ENCODE assay signal across 8 mouse cellular contexts in genomic region chr17:30005451-30005941, GRCm38 (mm10). TPM values are rescaled to one million over a fixed set of nuclear protein-coding genes. Genes with fewer than 3 reads are reported as not detected.
A peak's percentile ranks its signal among the peaks of the same experiment; 100 is the strongest.
DNase-seq lines count a peak whose midpoint lies in the region; ATAC-seq lines count a peak whose summit lies in the region.

No protein-coding gene starts in this region.

- 0 out of 2 replicates have a peak, but pooled peaks have one; percentile 3 for ATAC-seq in embryonic facial prominence, embryonic 14.5 days (ENCODE audit: low read depth)
- no peak for ATAC-seq in limb, embryonic 11.5 days (ENCODE audit: insufficient number of reproducible peaks, low FRiP score, low TSS enrichment, low read depth)

- peak overlapping the region; percentile 97 for H3K27ac ChIP-seq in embryonic facial prominence, embryonic 14.5 days (replicated peaks; ENCODE audit: low read depth, low read length)
- peak overlapping the region; percentile 99 for H3K27ac ChIP-seq in limb, embryonic 11.5 days (replicated peaks; ENCODE audit: low read depth, low read length)
- H3K27ac ChIP-seq in midbrain, embryonic 10.5 days (replicated peaks), result peak overlapping the region; percentile 100

- peak overlapping the region; percentile 95 for H3K4me3 ChIP-seq in embryonic facial prominence, embryonic 14.5 days (ENCODE audit: low read depth, low read length)
- H3K4me3 ChIP-seq in limb, embryonic 11.5 days (ENCODE audit: low read depth, low read length), result peak overlapping the region; percentile 96
- H3K4me3 ChIP-seq in midbrain, embryonic 10.5 days, result peak overlapping the region; percentile 99

- intact Hi-C loops in heart, postnatal 36 days (cut with DNase I), result no loop called here

- no peaks in the 10 kb centered on the region for H3K27me3 ChIP-seq in embryonic facial prominence, embryonic 14.5 days (replicated peaks; ENCODE audit: control insufficient read depth, insufficient read depth, low read length)
- H3K27me3 ChIP-seq in limb, embryonic 11.5 days (ENCODE audit: control insufficient read depth, insufficient read depth, low read length), result no peaks in the 10 kb centered on the region
- peaks cover 19% of the 10 kb centered on the region for H3K27me3 ChIP-seq in midbrain, embryonic 10.5 days (ENCODE audit: low read depth, poor library complexity, severe bottlenecking)

- 0% methylated on average over 6 of the region's 19 CpGs for WGBS in embryonic facial prominence, embryonic 14.5 days
- 0% methylated on average over 13 of the region's 19 CpGs for WGBS in limb, embryonic 11.5 days
- 0% methylated on average over 19 of the region's 19 CpGs for WGBS in midbrain, embryonic 10.5 days

- H3K9ac ChIP-seq in embryonic facial prominence, embryonic 14.5 days (ENCODE audit: low read depth, low read length), result peak overlapping the region; percentile 97
- H3K9ac ChIP-seq in limb, embryonic 11.5 days (ENCODE audit: low read length), result peak overlapping the region; percentile 97

- no peaks in the 10 kb centered on the region for H3K9me3 ChIP-seq in embryonic facial prominence, embryonic 14.5 days (ENCODE audit: control insufficient read depth, low read length)
- H3K9me3 ChIP-seq in limb, embryonic 11.5 days (ENCODE audit: control insufficient read depth, low read length), result no peaks in the 10 kb centered on the region
- no peaks in the 10 kb centered on the region for H3K9me3 ChIP-seq in midbrain, embryonic 10.5 days (replicated peaks)

- DNase-seq in CD4-positive, CD25-positive, alpha-beta regulatory T cell, adult 2 months (ENCODE audit: low read depth, low spot score), result peak; percentile 58
- DNase-seq in adrenal gland, adult 18-20 months (ENCODE audit: low spot score in 2 of 2), result peak; percentile 35 to 50
- no peak for DNase-seq in embryonic facial prominence, embryonic 14.5 days (ENCODE audit: low spot score)
- DNase-seq in heart, postnatal 36 days, result peak; percentile 46 to 58
- peak; percentile 57 for DNase-seq in limb, embryonic 11.5 days (ENCODE audit: low spot score)
- no peak for DNase-seq in midbrain, embryonic 10.5 days (ENCODE audit: low spot score)
- peak; percentile 19 to 70 for DNase-seq in spleen, postnatal 4 days (ENCODE audit: low spot score in 2 of 2)
- DNase-seq in right cerebral cortex, adult 2 months (ENCODE audit: low spot score in 2 of 2), result no peak

- no peaks in the 10 kb centered on the region for H3K36me3 ChIP-seq in embryonic facial prominence, embryonic 14.5 days (ENCODE audit: control insufficient read depth, insufficient read depth, low read length)
- no peaks in the 10 kb centered on the region for H3K36me3 ChIP-seq in limb, embryonic 11.5 days (ENCODE audit: control insufficient read depth, insufficient read depth, low read length)
- peaks cover 27% of the 10 kb centered on the region for H3K36me3 ChIP-seq in midbrain, embryonic 10.5 days

- peaks cover 29% of the 10 kb centered on the region for H3K4me1 ChIP-seq in embryonic facial prominence, embryonic 14.5 days (ENCODE audit: control insufficient read depth, insufficient read depth, low read length)
- H3K4me1 ChIP-seq in limb, embryonic 11.5 days (ENCODE audit: control insufficient read depth, insufficient read depth, low read length), result peaks cover 20% of the 10 kb centered on the region
- peaks cover 56% of the 10 kb centered on the region for H3K4me1 ChIP-seq in midbrain, embryonic 10.5 days

- peak overlapping the region; percentile 74 for H3K4me2 ChIP-seq in embryonic facial prominence, embryonic 14.5 days (ENCODE audit: low read depth, low read length)
- H3K4me2 ChIP-seq in limb, embryonic 11.5 days (ENCODE audit: low read depth, severe bottlenecking), result peak overlapping the region; percentile 73

RNA-seq across cellular contexts. Expression of gene Zfand3, which starts 1.0 kb away (rescaled TPM):
- total RNA-seq in adrenal gland, adult 18-20 months (2021), result 100 to 1,000 TPM; 162 to 171 TPM
- 41.0 and 43.3 TPM in 2 replicates for polyA plus RNA-seq in embryonic facial prominence, embryonic 14.5 days (2014; fragmentation: Nextera tagmentation; extraction: Ambion mirVana)
- total RNA-seq in heart, postnatal 36 days (2021), result 100 to 1,000 TPM; 134 to 142 TPM
- 53.6 and 55.1 TPM in 2 replicates for polyA plus RNA-seq in limb, embryonic 11.5 days (2014; fragmentation: Nextera tagmentation; extraction: Ambion mirVana)
- 68.1 and 80.5 TPM in 2 replicates for polyA plus RNA-seq in midbrain, embryonic 10.5 days (2016; fragmentation: Nextera tagmentation; extraction: Ambion mirVana)

RNA-seq across cellular contexts. Expression of gene Mdga1, which starts 35.6 kb away (rescaled TPM):
- 1 to 10 TPM in 1 of 2 experiments, under 1 TPM in 1; 0.23 to 1.2 TPM for total RNA-seq in adrenal gland, adult 18-20 months (2021)
- polyA plus RNA-seq in embryonic facial prominence, embryonic 14.5 days (2014; fragmentation: Nextera tagmentation; extraction: Ambion mirVana), result 4.4 and 5.3 TPM in 2 replicates
- 10 to 100 TPM; 15.0 to 18.3 TPM for total RNA-seq in heart, postnatal 36 days (2021)
- polyA plus RNA-seq in limb, embryonic 11.5 days (2014; fragmentation: Nextera tagmentation; extraction: Ambion mirVana), result 1.9 and 2.9 TPM in 2 replicates
- polyA plus RNA-seq in midbrain, embryonic 10.5 days (2016; fragmentation: Nextera tagmentation; extraction: Ambion mirVana), result 4.3 and 6.2 TPM in 2 replicates

Comparison
In these comparisons a context has a peak if more than half of its experiments do, and no peak if none do; other contexts are left out.
1. DNase-seq: peak in CD4-positive, CD25-positive, alpha-beta regulatory T cell, adult 2 months (single experiment), adrenal gland, adult 18-20 months (2 of 2), heart, postnatal 36 days (2 of 2), limb, embryonic 11.5 days (single experiment) and spleen, postnatal 4 days (2 of 2); none in embryonic facial prominence, embryonic 14.5 days (single experiment), midbrain, embryonic 10.5 days (single experiment) and right cerebral cortex, adult 2 months (0 of 2).
2. Peak in every context shown above with its lines, with median percentiles within 50 percentile points of each other: H3K27ac ChIP-seq and H3K4me3 ChIP-seq.